Mouse (Mus musculus): ENCODE results near the gene Olfr323. TPM values are rescaled to one million over a fixed set of nuclear protein-coding genes. Genes with fewer than 3 reads are reported as not detected.

Gene Olfr323
- polyA plus RNA-seq (2016; fragmentation: Nextera tagmentation; extraction: Ambion mirVana), result not detected in 2 replicates

DNA sequence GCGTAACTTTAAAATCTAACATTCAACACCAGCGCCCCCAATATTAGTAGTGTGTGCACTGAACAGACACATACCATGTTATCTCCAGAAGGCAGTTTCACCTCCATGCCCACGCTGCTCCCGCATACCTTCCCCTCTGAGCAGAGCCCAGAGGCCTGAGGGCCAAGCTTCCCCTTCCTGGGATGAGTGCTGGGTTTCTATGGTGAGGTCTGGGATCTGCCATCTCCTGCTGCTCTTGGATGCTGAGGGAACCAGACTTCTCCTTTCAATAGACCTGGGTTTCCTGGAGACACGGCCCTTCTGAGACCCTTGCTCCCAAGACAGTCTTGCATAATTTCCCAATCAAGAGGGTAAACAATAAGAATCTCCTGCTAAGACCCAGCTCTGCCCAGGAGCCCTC lies at the start of gene Olfr323:
Gene Olfr323 (minus strand): TSS at position 101 of the 400 bp plus-strand sequence.
- H3K4me1 ChIP-seq, result no peaks in the 10 kb centered on the region
- no peak within 1 kb of the TSS for H3K4me2 ChIP-seq (replicated peaks)
- no peaks in the 10 kb centered on the region for H3K36me3 ChIP-seq
- no peaks in the 10 kb centered on the region for H3K9me3 ChIP-seq
- H3K27ac ChIP-seq (replicated peaks), result no peak within 1 kb of the TSS
- no peaks in the 10 kb centered on the region for H3K27me3 ChIP-seq
- H3K9ac ChIP-seq (replicated peaks), result no peak within 1 kb of the TSS
- no peak for ATAC-seq (ENCODE audit: low FRiP score, low read depth)
- no peak within 1 kb of the TSS for H3K4me3 ChIP-seq
- 81% methylated on average over 5 of the region's 5 CpGs for WGBS

DNA sequence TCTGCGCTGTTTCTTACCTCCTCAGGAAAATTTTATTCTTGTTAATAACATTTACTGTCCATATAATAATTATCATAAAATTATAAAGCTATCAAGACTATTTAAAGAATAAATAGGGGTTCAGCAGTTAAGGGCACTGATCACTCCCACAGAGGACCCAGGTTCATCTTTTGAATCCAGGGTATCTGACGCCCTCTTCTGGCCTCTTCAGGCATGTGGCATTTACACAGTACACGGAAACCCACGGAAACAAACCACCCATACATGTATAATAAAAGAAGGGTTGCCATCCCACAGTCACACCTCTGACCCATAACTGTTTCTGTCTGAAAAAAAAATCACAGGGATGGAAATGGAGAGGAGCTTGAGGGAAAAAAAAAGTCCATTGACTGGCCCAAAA lies 41.5 kb upstream of the Olfr323 start:
- H3K4me3 ChIP-seq, result no peak overlapping the region
- whole genome bisulfite sequencing, result 52% methylated on average over 4 of the region's 4 CpGs
- H3K36me3 ChIP-seq, result no peaks in the 10 kb centered on the region
- H3K4me1 ChIP-seq, result no peaks in the 10 kb centered on the region
- H3K4me2 ChIP-seq (replicated peaks), result no peak overlapping the region
- no peak for ATAC-seq (ENCODE audit: low FRiP score, low read depth)
- no peaks in the 10 kb centered on the region for H3K27me3 ChIP-seq
- no peak overlapping the region for H3K9ac ChIP-seq (replicated peaks)
- no peaks in the 10 kb centered on the region for H3K9me3 ChIP-seq
- H3K27ac ChIP-seq (replicated peaks), result no peak overlapping the region

DNA sequence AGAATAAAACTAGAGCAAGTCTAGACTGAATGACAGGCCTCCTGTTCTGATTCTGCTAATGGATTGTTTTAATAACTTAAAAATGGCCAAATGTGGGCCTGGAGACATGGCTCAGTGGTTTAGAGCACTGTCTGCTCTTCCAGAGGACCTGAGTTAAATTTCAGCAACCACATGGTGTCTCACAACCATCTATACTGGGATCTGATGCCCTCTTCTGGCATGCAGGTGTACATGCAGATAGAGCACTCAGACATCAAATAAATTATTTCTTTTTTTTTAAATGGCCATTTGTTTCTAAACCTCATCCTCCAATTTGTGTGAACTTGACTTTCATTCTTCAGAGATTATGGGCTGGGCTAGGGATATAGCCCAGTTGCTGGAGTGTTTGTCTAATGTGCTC lies 39.0 kb upstream of the Olfr323 start:
- H3K36me3 ChIP-seq, result no peaks in the 10 kb centered on the region
- no peak overlapping the region for H3K4me2 ChIP-seq (replicated peaks)
- no peaks in the 10 kb centered on the region for H3K4me1 ChIP-seq
- H3K4me3 ChIP-seq, result no peak overlapping the region
- no peak overlapping the region for H3K27ac ChIP-seq (replicated peaks)
- H3K9ac ChIP-seq (replicated peaks), result no peak overlapping the region
- H3K9me3 ChIP-seq, result no peaks in the 10 kb centered on the region
- H3K27me3 ChIP-seq, result no peaks in the 10 kb centered on the region
- ATAC-seq (ENCODE audit: low FRiP score, low read depth), result no peak

DNA sequence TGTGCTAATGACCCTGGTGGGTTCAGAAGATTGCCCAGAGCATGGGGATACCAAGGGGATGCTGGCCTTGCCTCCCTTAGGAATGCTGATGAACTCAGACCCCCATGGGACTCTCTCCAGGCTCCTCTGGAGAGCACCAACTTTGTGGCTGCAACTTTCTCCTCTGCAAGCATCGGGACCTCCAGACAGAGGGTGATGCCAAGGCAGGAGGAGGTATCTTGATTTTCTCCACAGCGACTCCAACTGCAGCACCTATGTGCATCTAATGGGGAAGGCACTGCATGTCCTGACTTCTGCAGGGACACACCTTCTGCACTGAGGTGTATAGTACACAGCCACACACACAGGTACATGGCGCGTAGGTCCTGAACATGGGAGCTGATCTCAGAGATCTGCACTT lies 28.3 kb upstream of the Olfr323 start, which contains the start of gene Olfr322:
Gene Olfr322 (plus strand): TSS at position 187 of the 400 bp plus-strand sequence.
- Histone ChIP-seq H3K27me3 (no peaks in the 10 kb centered on the region), H3K4me3 (no peak within 1 kb of the TSS), H3K9ac (replicated peaks) (no peak within 1 kb of the TSS), H3K4me1 (no peaks in the 10 kb centered on the region), H3K27ac (replicated peaks) (no peak within 1 kb of the TSS), H3K36me3 (no peaks in the 10 kb centered on the region), H3K4me2 (replicated peaks) (no peak within 1 kb of the TSS), H3K9me3 (no peaks in the 10 kb centered on the region)
- WGBS, result 90% methylated on average over 4 of the region's 4 CpGs
- no peak for ATAC-seq (ENCODE audit: low FRiP score, low read depth)

DNA sequence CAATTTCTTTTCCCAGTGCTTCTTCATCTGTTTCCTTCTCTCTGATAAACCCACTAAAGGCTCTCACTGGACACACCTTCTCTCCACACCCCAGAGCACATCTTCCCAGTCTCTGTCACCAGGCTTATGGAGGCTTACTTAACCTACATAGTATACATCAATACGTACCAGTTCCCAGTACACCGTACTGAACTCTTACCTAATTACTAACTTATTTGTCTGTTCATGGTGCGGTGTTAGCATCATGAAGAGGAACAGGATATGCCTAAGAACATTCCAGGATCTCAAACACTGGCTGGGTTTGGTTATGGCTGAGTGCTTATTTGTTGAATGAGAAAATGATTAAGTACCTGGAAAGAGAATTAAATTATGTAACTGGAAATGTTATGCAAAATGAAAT lies 24.9 kb upstream of the Olfr323 start:
- no peaks in the 10 kb centered on the region for H3K27me3 ChIP-seq
- H3K27ac ChIP-seq (replicated peaks), result no peak overlapping the region
- no peaks in the 10 kb centered on the region for H3K4me1 ChIP-seq
- 92% methylated on average over 3 of the region's 3 CpGs for WGBS
- H3K36me3 ChIP-seq, result no peaks in the 10 kb centered on the region
- no peak for ATAC-seq (ENCODE audit: low FRiP score, low read depth)
- H3K9ac ChIP-seq (replicated peaks), result no peak overlapping the region
- H3K4me2 ChIP-seq (replicated peaks), result no peak overlapping the region
- H3K4me3 ChIP-seq, result no peak overlapping the region
- no peaks in the 10 kb centered on the region for H3K9me3 ChIP-seq

DNA sequence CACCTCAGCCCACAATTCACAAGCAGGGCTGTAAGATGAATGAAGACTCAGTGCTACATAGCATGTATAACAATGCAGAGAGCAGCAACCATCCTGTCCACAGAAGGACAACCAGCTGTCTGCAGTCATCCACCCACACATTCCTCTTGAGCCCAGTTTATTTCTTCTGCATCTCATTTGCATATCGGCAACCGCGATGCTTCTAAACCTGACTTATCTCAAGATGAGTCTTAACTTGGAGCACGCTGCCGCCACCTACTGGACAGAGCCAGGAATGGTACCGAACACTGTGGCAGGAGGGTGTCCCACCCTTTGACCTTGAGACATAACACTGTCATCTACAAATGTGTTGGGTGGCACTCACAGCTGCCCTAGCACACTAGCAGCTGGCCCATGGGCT lies 13.0 kb upstream of the Olfr323 start:
- 45% methylated on average over 6 of the region's 6 CpGs for WGBS
- Histone ChIP-seq H3K27ac (replicated peaks) (no peak overlapping the region), H3K27me3 (peaks cover 24% of the 10 kb centered on the region), H3K9ac (replicated peaks) (no peak overlapping the region), H3K9me3 (no peaks in the 10 kb centered on the region), H3K36me3 (no peaks in the 10 kb centered on the region), H3K4me2 (replicated peaks) (no peak overlapping the region), H3K4me1 (peaks cover 11% of the 10 kb centered on the region; the same call in 1 of the 2 replicates), H3K4me3 (no peak overlapping the region)
- no peak for ATAC-seq (ENCODE audit: low FRiP score, low read depth)

DNA sequence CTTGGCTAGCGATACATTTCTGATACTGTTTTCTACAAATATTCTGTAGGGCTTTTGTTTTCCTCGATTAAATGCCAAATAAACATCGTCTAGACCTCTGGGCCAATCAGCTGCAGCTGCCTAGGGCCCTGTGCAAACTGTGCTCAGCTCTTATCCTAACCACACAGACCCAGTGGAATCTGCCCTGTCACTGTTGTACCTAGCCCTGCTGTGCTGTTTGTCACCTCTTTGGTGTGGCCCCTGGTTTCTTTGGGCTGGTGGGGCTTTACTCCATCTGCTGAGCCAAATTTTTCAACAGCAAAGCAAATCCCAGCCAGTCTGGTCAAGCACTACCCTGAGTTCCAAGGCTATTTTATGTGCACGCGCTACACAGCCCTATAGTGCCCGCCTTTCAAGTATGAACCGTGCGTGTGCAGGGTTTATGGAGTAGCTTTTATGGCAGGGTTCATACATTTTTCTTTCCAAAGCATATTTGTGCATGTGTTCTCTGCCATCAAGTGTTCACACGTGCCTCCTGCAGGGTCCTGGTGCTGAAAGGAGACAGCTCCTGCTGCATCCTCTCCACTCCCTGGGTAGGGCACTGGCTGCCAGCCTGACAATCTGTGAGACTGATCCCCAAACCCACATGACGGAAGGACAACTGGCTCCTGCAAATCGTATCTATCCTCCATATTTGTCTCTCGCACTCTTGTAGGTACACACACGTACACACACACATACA lies 11.5 kb upstream of the Olfr323 start:
- Histone ChIP-seq H3K27ac (replicated peaks) (no peak overlapping the region), H3K9ac (replicated peaks) (no peak overlapping the region), H3K27me3 (peaks cover 28% of the 10 kb centered on the region), H3K4me2 (replicated peaks) (no peak overlapping the region), H3K36me3 (no peaks in the 10 kb centered on the region), H3K4me1 (peaks cover 11% of the 10 kb centered on the region; the same call in 1 of the 2 replicates), H3K4me3 (no peak overlapping the region), H3K9me3 (no peaks in the 10 kb centered on the region)
- 89% methylated on average over 13 of the region's 13 CpGs for WGBS
- ATAC-seq (ENCODE audit: low FRiP score, low read depth), result no peak

DNA sequence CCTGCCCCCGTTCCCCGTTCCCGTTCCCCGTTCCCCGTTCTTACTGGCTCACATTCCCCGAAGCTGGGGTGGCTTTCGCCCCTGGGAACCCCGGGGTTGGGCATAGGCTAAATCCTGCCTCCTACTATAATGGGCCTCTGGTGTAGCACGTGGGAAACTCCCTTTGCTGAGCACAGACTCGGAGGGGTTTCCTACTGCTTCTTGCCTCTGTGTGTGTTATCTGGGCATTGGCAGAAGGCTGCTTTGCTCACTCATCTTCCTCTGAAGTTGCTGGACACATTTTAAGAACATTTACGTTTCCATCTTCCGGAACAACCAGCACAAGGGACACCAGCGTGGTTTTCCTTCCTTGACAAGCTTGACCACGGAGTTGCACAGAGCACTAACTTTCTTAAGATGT lies 10.8 kb upstream of the Olfr323 start:
- Histone ChIP-seq H3K9ac (replicated peaks) (no peak overlapping the region), H3K4me1 (peaks cover 11% of the 10 kb centered on the region; the same call in 1 of the 2 replicates), H3K4me2 (replicated peaks) (peak overlapping the region; percentile 95), H3K27me3 (peaks cover 28% of the 10 kb centered on the region), H3K27ac (replicated peaks) (peak overlapping the region; percentile 15; the same call in 1 of the 2 replicates), H3K4me3 (peak overlapping the region; percentile 47), H3K36me3 (no peaks in the 10 kb centered on the region), H3K9me3 (no peaks in the 10 kb centered on the region)
- ATAC-seq (ENCODE audit: low FRiP score, low read depth), result no peak
- WGBS, result 33% methylated on average over 14 of the region's 14 CpGs

DNA sequence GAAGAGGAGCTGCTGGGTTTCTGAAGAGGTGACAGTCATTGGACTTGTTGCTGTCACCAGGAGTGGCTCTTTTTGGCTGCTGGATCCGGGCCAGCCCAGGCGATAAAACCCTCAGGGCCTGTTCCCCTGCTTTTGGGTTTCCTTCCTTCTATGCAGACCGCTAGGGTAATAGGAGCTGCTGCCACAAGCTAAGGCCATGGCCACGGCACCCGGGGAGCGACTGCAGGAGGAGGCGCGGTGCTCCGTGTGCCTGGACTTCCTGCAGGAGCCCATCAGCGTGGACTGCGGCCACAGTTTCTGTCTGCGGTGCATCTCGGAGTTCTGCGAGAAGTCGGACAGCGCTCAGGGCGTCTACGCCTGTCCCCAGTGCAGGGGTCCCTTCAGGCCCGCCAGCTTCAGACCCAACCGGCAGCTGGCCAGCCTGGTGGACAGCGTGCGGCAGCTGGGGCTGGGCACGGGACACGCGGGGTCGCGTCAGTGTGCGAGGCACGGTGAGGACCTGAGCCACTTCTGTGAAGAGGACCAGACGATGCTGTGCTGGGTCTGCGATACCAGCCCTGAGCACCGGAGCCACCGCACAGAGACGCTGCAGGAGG lies 10.1 kb upstream of the Olfr323 start, which contains the start of gene Trim58:
Gene Trim58 (plus strand): TSS at position 194 of the 596 bp plus-strand sequence.
- H3K4me1 ChIP-seq, result peaks cover 11% of the 10 kb centered on the region; the same call in 1 of the 2 replicates
- H3K4me2 ChIP-seq (replicated peaks), result peak within 1 kb of the TSS; percentile 95
- peak; percentile 49; the same call in 1 of the 2 replicates for ATAC-seq (ENCODE audit: low FRiP score, low read depth)
- H3K4me3 ChIP-seq, result peak within 1 kb of the TSS; percentile 47
- peak within 1 kb of the TSS; percentile 62 for H3K9ac ChIP-seq (replicated peaks)
- WGBS, result 2% methylated on average over 34 of the region's 34 CpGs
- H3K36me3 ChIP-seq, result no peaks in the 10 kb centered on the region
- peaks cover 28% of the 10 kb centered on the region for H3K27me3 ChIP-seq
- peak within 1 kb of the TSS; percentile 15; the same call in 1 of the 2 replicates for H3K27ac ChIP-seq (replicated peaks)
- no peaks in the 10 kb centered on the region for H3K9me3 ChIP-seq

DNA sequence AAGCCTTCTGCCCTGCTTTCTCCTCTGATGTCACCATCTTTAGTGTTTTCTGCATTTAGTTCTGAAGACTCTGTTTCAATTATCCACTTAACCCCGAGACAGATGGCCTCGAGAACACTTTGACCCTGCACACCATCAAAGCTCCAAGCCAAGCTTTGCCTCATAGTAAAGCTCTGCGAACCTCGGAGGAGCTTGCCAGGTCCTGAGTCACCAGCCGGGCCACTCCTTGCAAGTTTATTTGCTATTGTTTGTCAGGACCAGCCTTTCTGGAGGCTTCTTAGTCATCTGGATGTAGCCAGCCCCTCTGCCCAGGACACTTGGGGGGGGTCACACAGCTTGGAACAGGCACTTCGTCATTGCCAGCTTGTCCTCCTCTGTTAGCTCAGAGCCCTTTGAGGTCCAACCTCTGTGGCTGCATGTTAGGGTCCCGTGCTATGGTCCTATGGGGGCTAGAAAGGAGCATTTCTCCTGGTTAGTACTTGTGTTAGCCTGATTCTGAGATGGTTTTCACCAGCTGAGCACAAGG lies 7.9 kb upstream of the Olfr323 start:
- no peaks in the 10 kb centered on the region for H3K9me3 ChIP-seq
- no peaks in the 10 kb centered on the region for H3K36me3 ChIP-seq
- WGBS, result 72% methylated on average over 7 of the region's 7 CpGs
- H3K4me1 ChIP-seq, result peaks cover 11% of the 10 kb centered on the region; the same call in 1 of the 2 replicates
- no peak overlapping the region for H3K9ac ChIP-seq (replicated peaks)
- no peak overlapping the region for H3K4me2 ChIP-seq (replicated peaks)
- no peak overlapping the region for H3K4me3 ChIP-seq
- peaks cover 28% of the 10 kb centered on the region for H3K27me3 ChIP-seq
- ATAC-seq (ENCODE audit: low FRiP score, low read depth), result no peak
- no peak overlapping the region for H3K27ac ChIP-seq (replicated peaks)

DNA sequence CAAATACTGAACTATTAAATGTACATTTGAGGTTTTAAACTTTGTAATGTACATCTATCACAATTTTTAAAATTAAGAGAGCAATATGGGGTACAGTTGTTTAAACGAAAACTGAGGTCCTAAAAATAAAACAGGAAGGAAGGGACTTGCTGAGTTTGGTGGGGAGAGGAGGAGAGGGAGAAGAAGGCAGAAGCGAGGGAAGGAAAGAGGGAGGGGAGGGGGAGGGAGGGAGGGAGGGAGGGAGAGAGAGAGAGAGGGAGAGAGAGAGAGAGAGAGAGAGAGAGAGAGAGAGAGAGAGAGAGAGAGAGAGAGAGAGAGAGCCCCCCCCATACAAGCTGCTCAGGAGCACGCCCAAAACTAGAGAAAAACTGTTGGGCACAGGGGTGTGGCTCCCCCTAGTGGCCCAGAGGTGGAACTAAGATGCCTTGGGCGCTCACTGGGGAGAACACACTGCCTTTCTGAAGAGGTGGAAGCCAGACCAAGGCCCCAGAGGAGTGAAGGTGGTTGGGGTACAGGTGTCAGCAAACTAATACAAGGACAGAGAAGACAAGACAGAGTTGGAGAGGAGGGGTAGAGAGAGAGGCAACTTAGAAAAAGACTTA lies 6.2 kb upstream of the Olfr323 start:
- Histone ChIP-seq H3K36me3 (no peaks in the 10 kb centered on the region), H3K4me1 (peaks cover 11% of the 10 kb centered on the region; the same call in 1 of the 2 replicates), H3K4me2 (replicated peaks) (no peak overlapping the region), H3K27ac (replicated peaks) (no peak overlapping the region), H3K9ac (replicated peaks) (no peak overlapping the region), H3K9me3 (no peaks in the 10 kb centered on the region), H3K27me3 (peaks cover 23% of the 10 kb centered on the region), H3K4me3 (no peak overlapping the region)
- 23% methylated on average over 4 of the region's 4 CpGs for WGBS
- ATAC-seq (ENCODE audit: low FRiP score, low read depth), result no peak

DNA sequence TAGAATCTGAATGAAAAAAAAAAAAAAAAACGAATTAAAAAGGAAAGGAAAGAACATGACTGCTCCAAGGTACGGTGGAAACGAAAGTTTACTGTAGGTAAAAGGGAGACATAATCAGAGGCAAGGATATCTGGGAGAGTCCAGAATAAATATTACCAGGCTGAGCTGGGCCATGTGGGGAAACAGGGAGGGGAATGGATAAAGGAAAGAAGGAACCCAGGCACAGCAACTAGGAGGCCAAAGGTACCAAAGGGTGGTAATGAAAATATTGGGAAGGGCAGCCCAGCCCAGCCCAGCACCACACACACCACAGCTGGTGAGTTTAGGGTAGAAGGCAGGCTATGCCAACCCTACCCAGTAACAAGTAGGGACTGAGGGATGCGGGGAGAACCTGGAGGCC lies 4.6 kb upstream of the Olfr323 start:
- ATAC-seq (ENCODE audit: low FRiP score, low read depth), result no peak
- H3K36me3 ChIP-seq, result no peaks in the 10 kb centered on the region
- peaks cover 10% of the 10 kb centered on the region; the same call in 1 of the 2 replicates for H3K27me3 ChIP-seq
- H3K4me2 ChIP-seq (replicated peaks), result no peak overlapping the region
- no peak overlapping the region for H3K9ac ChIP-seq (replicated peaks)
- 65% methylated on average over 4 of the region's 4 CpGs for WGBS
- no peaks in the 10 kb centered on the region for H3K4me1 ChIP-seq
- no peak overlapping the region for H3K4me3 ChIP-seq
- H3K27ac ChIP-seq (replicated peaks), result no peak overlapping the region
- H3K9me3 ChIP-seq, result no peaks in the 10 kb centered on the region

All from midbrain, embryonic 12.5 days (tissue).